Mouse (Mus musculus) embryonic facial prominence, embryonic 14.5 days (tissue): Measurements from ENCODE around the gene Olfr1138. TPM values are rescaled to one million over a fixed set of nuclear protein-coding genes. Genes with fewer than 3 reads are reported as not detected.

Experiments used
- ATAC-seq: fragments of 200-750 bp; cut with Nextera tagmentation; 2 replicates; pipeline ENCODE4 v1.8.0; 2017; ENCODE audit warnings: low read depth, moderate number of reproducible peaks, moderate TSS enrichment
- DNase-seq: peaks from one replicate; pipeline ENCODE4 v3.0.0-alpha.2; 2015; ENCODE audit warnings: low spot score
- H3K27ac ChIP-seq: fragments of 300-500 bp; sonication (generic); replicated peaks from 2 replicates; pipeline ENCODE4 v1.5.1; 2014; ENCODE audit warnings: low read depth, mild to moderate bottlenecking, low read length, moderate library complexity
- H3K27me3 ChIP-seq: fragments of 300-500 bp; sonication (generic); replicated peaks from 2 replicates; pipeline ENCODE4 v1.6.1; 2014; ENCODE audit warnings: low read length; ENCODE audit not compliant: control insufficient read depth, insufficient read depth
- H3K36me3 ChIP-seq: fragments of 300-500 bp; sonication (generic); 2 replicates; pipeline ENCODE4 v1.6.1; 2014; ENCODE audit warnings: low read length, mixed read lengths; ENCODE audit not compliant: control insufficient read depth, insufficient read depth
- H3K4me1 ChIP-seq: fragments of 300-500 bp; sonication (generic); 2 replicates; pipeline ENCODE4 v1.6.1; 2014; ENCODE audit warnings: antibody characterized with exemption, low read length; ENCODE audit not compliant: control insufficient read depth, insufficient read depth
- H3K4me2 ChIP-seq: fragments of 300-500 bp; sonication (generic); 2 replicates; pipeline ENCODE4 v1.6.1; 2014; ENCODE audit warnings: low read depth, mild to moderate bottlenecking, low read length, moderate library complexity, mixed read lengths
- H3K4me3 ChIP-seq: fragments of 300-500 bp; sonication (generic); 2 replicates; pipeline ENCODE4 v1.5.1; 2014; ENCODE audit warnings: low read depth, mild to moderate bottlenecking, low read length
- H3K9ac ChIP-seq: fragments of 300-500 bp; sonication (generic); 2 replicates; pipeline ENCODE4 v1.6.1; 2014; ENCODE audit warnings: low read depth, mild to moderate bottlenecking, low read length, moderate library complexity, mixed read lengths
- H3K9me3 ChIP-seq: fragments of 300-500 bp; sonication (generic); 2 replicates; pipeline ENCODE4 v1.6.1; 2016; ENCODE audit warnings: low read length; ENCODE audit not compliant: control insufficient read depth
- WGBS: fragments of 180-500 bp; shearing (Covaris S2); extraction: QIAGEN DNeasy Blood & Tissue Kit; methylation state at CpG from one replicate; pipeline ENCODE4 v1.1.7; 2014; 5-methylcytosine and 5-hydroxymethylcytosine counted together
- polyA plus RNA-seq: library from polyadenylated mRNA; unstranded; fragments of >200 nt; fragmentation: Nextera tagmentation; extraction: Ambion mirVana; gene quantifications from 2 replicates; pipeline ENCODE4 v1.2.1, GENCODE M21; 2014

Olfr1138 gene
- not detected in 2 replicates for polyA plus RNA-seq

DNA sequence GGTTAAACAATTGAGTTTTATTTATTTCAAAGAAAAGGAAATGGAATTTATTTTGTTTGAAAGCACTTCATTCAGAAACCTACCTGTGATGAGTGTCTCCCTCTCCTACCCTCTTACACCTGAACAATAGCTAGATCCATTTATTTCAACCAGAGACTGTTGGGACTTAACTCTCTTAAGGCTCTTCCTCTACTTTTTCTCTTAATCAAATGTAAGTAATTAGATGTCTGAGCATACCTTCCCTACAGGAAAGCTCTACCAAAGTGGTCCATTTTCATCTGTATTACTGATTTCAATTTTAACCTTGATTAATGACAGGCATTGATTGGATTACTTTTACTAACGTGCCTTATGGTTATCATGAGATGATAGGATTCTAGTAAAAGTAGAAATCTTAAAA is at the start of gene Olfr1138:
Olfr1138 (minus strand) TSS at position 101 of the 400 bp plus-strand sequence.
- Histone ChIP-seq H3K4me1 (no peaks in the 10 kb centered on the region), H3K27me3 (no peaks in the 10 kb centered on the region), H3K4me2 (no peak within 1 kb of the TSS), H3K36me3 (no peaks in the 10 kb centered on the region), H3K4me3 (no peak within 1 kb of the TSS), H3K9ac (no peak within 1 kb of the TSS), H3K27ac (no peak within 1 kb of the TSS), H3K9me3 (no peaks in the 10 kb centered on the region)
- ATAC-seq (no peak), DNase-seq (no peak)
- 77% methylated on average over 1 of the region's 1 CpGs for WGBS

DNA sequence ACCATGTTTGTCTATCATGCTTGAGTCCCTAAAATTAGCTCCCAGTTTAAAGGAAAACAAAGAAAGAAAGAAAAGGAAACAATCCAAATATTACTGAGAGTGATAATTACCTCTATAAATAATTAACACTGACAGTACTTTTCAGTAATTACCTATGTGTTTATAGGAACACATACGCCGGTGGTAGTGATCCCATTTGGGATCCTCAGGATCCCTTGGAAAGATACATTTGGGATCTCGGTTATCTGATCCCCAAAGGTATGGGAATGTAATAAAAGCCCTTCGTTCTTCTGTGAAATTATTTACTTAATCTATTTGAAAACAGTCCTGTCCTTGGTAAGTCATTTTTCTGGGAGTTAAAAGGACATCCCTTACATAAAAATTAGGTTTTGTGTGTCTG is 39.4 kb upstream of the Olfr1138 start, which contains the start of gene Olfr152:
Olfr152 (plus strand) TSS at position 301 of the 400 bp plus-strand sequence.
- 75% methylated on average over 4 of the region's 4 CpGs for WGBS
- Histone ChIP-seq H3K27ac (no peak within 1 kb of the TSS), H3K27me3 (no peaks in the 10 kb centered on the region), H3K9me3 (no peaks in the 10 kb centered on the region), H3K36me3 (no peaks in the 10 kb centered on the region), H3K4me1 (no peaks in the 10 kb centered on the region), H3K9ac (no peak within 1 kb of the TSS), H3K4me2 (no peak within 1 kb of the TSS), H3K4me3 (no peak within 1 kb of the TSS)
- DNase-seq (no peak), ATAC-seq (no peak)

DNA sequence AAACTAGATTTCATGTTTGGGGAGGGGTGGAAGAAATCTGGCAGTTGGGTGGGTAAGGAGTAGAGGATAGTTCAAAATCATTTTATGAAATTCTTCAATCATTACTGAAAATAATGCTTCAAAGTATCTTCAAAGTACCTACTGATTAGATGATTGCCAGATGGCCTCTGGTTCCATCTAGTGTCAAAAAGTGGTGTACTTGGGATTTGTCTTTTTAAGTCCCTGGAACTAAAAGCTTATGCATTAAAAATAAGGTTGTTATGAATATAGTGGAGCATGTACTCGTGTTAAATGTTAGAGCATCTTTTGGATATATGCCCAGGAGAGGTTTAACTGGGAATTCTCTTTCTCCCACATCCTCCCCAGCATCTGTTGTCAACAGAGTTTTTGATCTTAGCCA is 36.4 kb upstream of the Olfr1138 start:
- 52% methylated on average over 1 of the region's 1 CpGs for WGBS
- no peak for DNase-seq

DNA sequence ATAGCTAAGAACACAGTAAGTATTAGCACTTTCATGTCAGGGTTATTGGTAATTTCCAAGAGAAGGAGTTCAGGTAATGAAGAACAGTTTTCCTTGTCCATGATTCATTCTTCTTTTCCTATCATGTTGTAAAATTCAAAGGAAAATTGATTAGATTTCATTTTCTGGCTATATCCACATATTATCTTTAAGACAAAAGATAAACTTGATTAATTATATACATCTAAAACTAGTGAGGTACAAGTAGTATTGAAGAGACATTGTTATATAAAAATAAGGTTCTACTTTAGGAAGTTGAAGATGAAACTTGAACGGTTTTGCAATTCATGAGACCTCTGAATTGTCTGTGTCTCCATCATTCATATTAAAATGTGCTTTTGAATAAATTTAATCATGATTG is 14.1 kb upstream of the Olfr1138 start, which contains the start of gene Olfr1141:
Olfr1141 (minus strand) TSS at position 101 of the 400 bp plus-strand sequence.
- Histone ChIP-seq H3K4me2 (no peak within 1 kb of the TSS), H3K36me3 (no peaks in the 10 kb centered on the region), H3K4me3 (no peak within 1 kb of the TSS), H3K9ac (no peak within 1 kb of the TSS), H3K27me3 (no peaks in the 10 kb centered on the region), H3K4me1 (no peaks in the 10 kb centered on the region), H3K9me3 (no peaks in the 10 kb centered on the region), H3K27ac (no peak within 1 kb of the TSS)
- WGBS = 79% methylated on average over 1 of the region's 1 CpGs
- DNase-seq = no peak
- no peak for ATAC-seq

More for the DNA sequence above, 36.4 kb upstream of the Olfr1138 start:
- Histone ChIP-seq H3K27me3 (no peaks in the 10 kb centered on the region), H3K4me3 (no peak overlapping the region), H3K9ac (no peak overlapping the region), H3K36me3 (no peaks in the 10 kb centered on the region), H3K27ac (no peak overlapping the region), H3K4me1 (no peaks in the 10 kb centered on the region), H3K9me3 (no peaks in the 10 kb centered on the region), H3K4me2 (no peak overlapping the region)
- no peak for ATAC-seq

DNA sequence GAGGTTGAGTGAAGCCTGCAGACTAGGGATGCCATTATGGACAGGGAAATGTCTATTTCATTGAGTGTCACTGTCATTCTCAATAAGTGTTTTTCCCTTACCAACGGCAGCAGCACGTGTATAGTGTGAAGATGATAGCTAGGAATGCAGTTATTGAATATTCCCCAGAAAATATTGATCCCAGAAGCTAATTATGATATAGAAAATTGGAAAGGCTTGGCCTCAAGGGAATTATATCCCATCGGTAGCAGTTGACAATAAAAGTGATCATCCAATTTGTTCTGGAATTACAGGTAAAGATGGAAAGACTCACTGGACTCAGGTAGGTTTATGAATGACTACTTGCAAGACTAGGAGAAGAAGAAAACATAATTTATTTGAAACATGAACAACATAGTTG is 3.7 kb upstream of the Olfr1138 start, which contains the start of gene Olfr1140:
Olfr1140 (plus strand) TSS at position 301 of the 400 bp plus-strand sequence.
- H3K36me3 ChIP-seq = no peaks in the 10 kb centered on the region
- H3K9ac ChIP-seq = no peak within 1 kb of the TSS
- H3K27ac ChIP-seq = no peak within 1 kb of the TSS
- DNase-seq = no peak
- no peaks in the 10 kb centered on the region for H3K4me1 ChIP-seq
- H3K4me2 ChIP-seq = no peak within 1 kb of the TSS
- 74% methylated on average over 3 of the region's 3 CpGs for WGBS
- H3K9me3 ChIP-seq = no peaks in the 10 kb centered on the region
- H3K4me3 ChIP-seq = no peak within 1 kb of the TSS
- no peaks in the 10 kb centered on the region for H3K27me3 ChIP-seq
- ATAC-seq = no peak

DNA sequence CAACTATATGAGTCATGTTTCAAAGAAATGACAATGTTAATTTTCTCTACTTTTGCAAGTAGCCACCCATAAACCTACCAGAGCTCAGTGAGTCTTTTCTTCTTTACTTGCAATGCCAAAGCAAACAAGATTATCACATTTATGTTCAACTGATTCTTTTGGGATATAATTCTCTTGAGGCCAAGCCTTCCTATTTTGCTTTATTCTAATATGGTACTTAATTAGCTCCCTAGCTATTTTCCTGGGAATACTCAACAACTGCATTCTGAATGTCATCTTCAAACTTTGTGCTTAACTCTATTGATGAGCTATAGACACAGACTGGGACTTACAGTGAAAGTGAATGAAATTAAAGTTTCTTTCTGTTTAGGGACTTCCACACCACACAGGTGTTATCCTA is 26.7 kb downstream of the Olfr1138 start, which contains the start of gene Olfr1137:
Olfr1137 (minus strand) TSS at position 101 of the 400 bp plus-strand sequence.
- H3K36me3 ChIP-seq = no peaks in the 10 kb centered on the region
- H3K4me1 ChIP-seq = no peaks in the 10 kb centered on the region
- no peak within 1 kb of the TSS for H3K27ac ChIP-seq
- no peak within 1 kb of the TSS for H3K9ac ChIP-seq
- no peak within 1 kb of the TSS for H3K4me2 ChIP-seq
- H3K9me3 ChIP-seq = no peaks in the 10 kb centered on the region
- H3K4me3 ChIP-seq = no peak within 1 kb of the TSS
- DNase-seq = no peak
- no peak for ATAC-seq
- H3K27me3 ChIP-seq = no peaks in the 10 kb centered on the region

DNA sequence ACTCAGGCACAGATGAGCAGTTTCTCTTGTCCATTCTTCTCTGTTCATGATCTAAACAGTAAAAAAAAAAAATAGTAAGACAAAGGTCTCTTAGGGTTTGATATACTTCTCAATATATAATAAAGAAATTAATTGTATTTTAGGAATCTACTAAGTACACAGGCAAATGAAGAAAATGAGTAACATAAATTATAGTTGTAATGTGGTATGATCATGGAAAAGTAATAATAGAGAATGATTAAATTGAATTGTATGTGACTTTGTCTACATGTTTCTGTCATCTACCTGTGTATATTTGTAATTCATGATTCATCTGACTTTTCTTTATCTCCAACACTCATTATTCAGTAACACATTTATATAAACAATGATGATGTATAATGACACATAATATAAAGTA is 45.9 kb downstream of the Olfr1138 start, which contains the start of gene Olfr1136:
Olfr1136 (minus strand) TSS at position 101 of the 400 bp plus-strand sequence.
- Histone ChIP-seq H3K9ac (no peak within 1 kb of the TSS), H3K27ac (no peak within 1 kb of the TSS), H3K4me2 (no peak within 1 kb of the TSS), H3K4me3 (no peak within 1 kb of the TSS), H3K27me3 (no peaks in the 10 kb centered on the region), H3K4me1 (no peaks in the 10 kb centered on the region), H3K36me3 (no peaks in the 10 kb centered on the region), H3K9me3 (no peaks in the 10 kb centered on the region)
- no peak for DNase-seq
- ATAC-seq = no peak

Other genes starting within 250 kb of the Olfr1138 start
- not detected in 2 replicates for gene Pramel7, start 242.9 kb downstream of the Olfr1138 start, polyA plus RNA-seq
- not detected in 2 replicates for gene Pramel6, start 233.4 kb downstream of the Olfr1138 start, polyA plus RNA-seq
- gene Olfr153, start 208.2 kb downstream of the Olfr1138 start, polyA plus RNA-seq = not detected in 2 replicates
- gene Olfr1128, start 194.4 kb downstream of the Olfr1138 start, polyA plus RNA-seq = not detected in 2 replicates
- gene Olfr1129, start 166.1 kb downstream of the Olfr1138 start, polyA plus RNA-seq = not detected in 2 replicates
- gene Olfr1130, start 133.8 kb downstream of the Olfr1138 start, polyA plus RNA-seq = not detected in 2 replicates
- gene Olfr1131, start 112.9 kb downstream of the Olfr1138 start, polyA plus RNA-seq = not detected in 2 replicates
- not detected in 2 replicates for gene Olfr1132, start 102.4 kb downstream of the Olfr1138 start, polyA plus RNA-seq
- 0.29 TPM in 1 of 2 replicates, not detected in the other for gene Olfr1133, start 92.6 kb downstream of the Olfr1138 start, polyA plus RNA-seq
- not detected in 2 replicates for gene Olfr1134, start 81.5 kb downstream of the Olfr1138 start, polyA plus RNA-seq
- not detected in 2 replicates for gene Olfr1135, start 66.3 kb downstream of the Olfr1138 start, polyA plus RNA-seq
- not detected in 2 replicates for gene Olfr1136, start 46.0 kb downstream of the Olfr1138 start, polyA plus RNA-seq
- not detected in 2 replicates for gene Olfr1137, start 26.8 kb downstream of the Olfr1138 start, polyA plus RNA-seq
- not detected in 2 replicates for gene Olfr1140, start 3.8 kb upstream of the Olfr1138 start, polyA plus RNA-seq
- gene Olfr1141, start 14.0 kb upstream of the Olfr1138 start, polyA plus RNA-seq = not detected in 2 replicates
- not detected in 2 replicates for gene Olfr152, start 39.5 kb upstream of the Olfr1138 start, polyA plus RNA-seq
- gene Olfr1143, start 60.6 kb upstream of the Olfr1138 start, polyA plus RNA-seq = 0.18 TPM in 1 of 2 replicates, not detected in the other
- gene Olfr1145, start 69.8 kb upstream of the Olfr1138 start, polyA plus RNA-seq = not detected in 2 replicates
- not detected in 2 replicates for gene Olfr1148, start 90.6 kb upstream of the Olfr1138 start, polyA plus RNA-seq
- gene Olfr1150-ps1, start 104.0 kb upstream of the Olfr1138 start, polyA plus RNA-seq = not detected in 2 replicates
- not detected in 2 replicates for gene Olfr1151, start 115.9 kb upstream of the Olfr1138 start, polyA plus RNA-seq
- gene Olfr1152, start 126.5 kb upstream of the Olfr1138 start, polyA plus RNA-seq = 0.06 TPM in 1 of 2 replicates, not detected in the other
- 0.11 TPM in 1 of 2 replicates, not detected in the other for gene Olfr1153, start 155.0 kb upstream of the Olfr1138 start, polyA plus RNA-seq
- not detected in 2 replicates for gene Olfr1154, start 165.2 kb upstream of the Olfr1138 start, polyA plus RNA-seq
- not detected in 2 replicates for gene Olfr1155, start 205.2 kb upstream of the Olfr1138 start, polyA plus RNA-seq
- gene Olfr1156, start 213.1 kb upstream of the Olfr1138 start, polyA plus RNA-seq = 0.11 TPM in 1 of 2 replicates, not detected in the other
- not detected in 2 replicates for gene Olfr1157, start 228.3 kb upstream of the Olfr1138 start, polyA plus RNA-seq
- gene Olfr74, start 234.7 kb upstream of the Olfr1138 start, polyA plus RNA-seq = not detected in 2 replicates